Mouse (Mus musculus): ENCODE data around the gene Prdm15. TPM values are rescaled to one million over a fixed set of nuclear protein-coding genes. Genes with fewer than 3 reads are reported as not detected.

The Prdm15 gene
- total and polyA plus RNA-seq, 3 experiments: 6.4 to 7.9 (median 7.3) TPM

DNA sequence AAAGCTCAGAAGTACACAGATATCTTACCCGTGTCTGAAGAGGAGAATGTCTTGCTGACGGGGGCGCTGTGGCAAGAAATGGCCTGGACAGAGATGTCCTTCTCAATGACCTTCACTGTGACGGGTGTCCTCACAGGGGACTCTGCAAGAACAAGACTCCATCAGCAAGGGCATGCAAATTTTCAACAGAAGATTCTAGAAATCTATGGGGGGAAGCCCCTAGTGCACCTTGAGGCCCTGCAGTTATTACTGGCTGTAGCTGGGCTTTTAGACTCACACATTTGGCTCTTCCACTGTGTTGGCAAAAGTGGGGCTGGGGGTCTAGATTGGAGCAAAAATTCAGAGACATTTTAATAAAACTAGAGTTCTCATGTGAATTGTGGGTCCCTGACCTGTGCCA, 23.5 kb upstream of the Prdm15 start:
- Histone ChIP-seq H3K4me3 (replicated peaks in 1 of 3; ENCODE audit: low read depth in 2 of 3, low read length in 2 of 3, poor library complexity in 1 of 3) (peak overlapping the region in 1 of 3 experiments; percentile 14), H3K4me1 (ENCODE audit: control insufficient read depth in 1 of 2, insufficient read depth in 2 of 2) (peaks cover 32 to 76% of the 10 kb centered on the region in 2 experiments), H3K79me2 (replicated peaks; ENCODE audit: control insufficient read depth, extremely low read depth, insufficient read depth, poor library complexity, severe bottlenecking) (no peaks in the 10 kb centered on the region), H3K4me2 (ENCODE audit: insufficient read depth, low read depth, poor library complexity, severe bottlenecking) (peak overlapping the region; percentile 89), H3K9me3 (replicated peaks; ENCODE audit: low read length) (peaks cover 4% of the 10 kb centered on the region), H3K27me3 (replicated peaks) (no peaks in the 10 kb centered on the region), H3K27ac (ENCODE audit: insufficient read depth, low read depth) (no peak overlapping the region), H3K36me3 (replicated peaks in 1 of 2; ENCODE audit: control insufficient read depth in 1 of 2, insufficient read depth in 1 of 2, low read length in 1 of 2) (peaks cover 0 to 17% of the 10 kb centered on the region in 2 experiments), H3K9ac (ENCODE audit: insufficient read depth, low read depth) (no peak overlapping the region)
- dilution Hi-C loops (cut with MboI; ENCODE audit: extremely low pct_ligation_motif_present, extremely low pct_unique_long_range_greater_than_20kb, low sequenced_read_pairs) (no loop called here), in situ Hi-C loops (cut with MboI; ENCODE audit: low pct_ligation_motif_present, low pct_unique_long_range_greater_than_20kb, low sequenced_read_pairs) (no loop called here)
- DNase-seq (ENCODE audit: extremely low read depth): peak; percentile 74
- TF ChIP-seq MXI1 (IDR thresholded peaks at IDR 0.05; ENCODE audit: low read depth, low read length): peak; percentile 71; the same call in 1 of the 2 replicates
- no peak for TF ChIP-seq PAX5 (IDR thresholded peaks at IDR 0.05; ENCODE audit: low read length)
- peak; percentile 62 for TF ChIP-seq BHLHE40 (IDR thresholded peaks at IDR 0.05; ENCODE audit: low read depth, low read length)
- TF ChIP-seq E2F4 (IDR thresholded peaks at IDR 0.05; ENCODE audit: insufficient replicate concordance, low read depth, low read length): no peak
- no peak for TF ChIP-seq NRF1 (IDR thresholded peaks at IDR 0.05; ENCODE audit: low read depth, low read length)
- TF ChIP-seq POLR2AphosphoS2 (IDR thresholded peaks at IDR 0.05; ENCODE audit: low read depth, low read length): no peak
- peak; percentile 73; the same call in 1 of the 2 replicates for TF ChIP-seq MYC (IDR thresholded peaks at IDR 0.05; ENCODE audit: low read depth, low read length)
- peak; percentile 80 for TF ChIP-seq EP300 (IDR thresholded peaks at IDR 0.05; ENCODE audit: low read length)
- no peak for TF ChIP-seq TBP (conservative IDR thresholded peaks at IDR 0.05; ENCODE audit: low read depth, low read length)
- TF ChIP-seq MAZ (IDR thresholded peaks at IDR 0.05; ENCODE audit: low read depth, low read length): peak; percentile 87
- TF ChIP-seq ZNF384 (IDR thresholded peaks at IDR 0.05; ENCODE audit: low read depth, low read length): no peak
- peak; percentile 72; the same call in 1 of the 2 replicates for TF ChIP-seq ETS1 (conservative IDR thresholded peaks at IDR 0.05; ENCODE audit: low read depth, low read length)
- no peak; the same call in 1 of the 2 replicates for TF ChIP-seq POLR2A (IDR thresholded peaks at IDR 0.05; ENCODE audit: low read depth, low read length)
- peak; percentile 86 for TF ChIP-seq IRF4 (IDR thresholded peaks at IDR 0.05; ENCODE audit: low read depth, low read length)
- peak; percentile 61; the same call in 1 of the 2 replicates for TF ChIP-seq SIN3A (IDR thresholded peaks at IDR 0.05; ENCODE audit: low read length)
- TF ChIP-seq HCFC1 (IDR thresholded peaks at IDR 0.05; ENCODE audit: low read depth, low read length): peak; percentile 40; the same call in 1 of the 2 replicates
- peak; percentile 4 for TF ChIP-seq RAD21 (IDR thresholded peaks at IDR 0.05; ENCODE audit: low read depth, low read length)
- TF ChIP-seq TCF12 (IDR thresholded peaks at IDR 0.05; ENCODE audit: low read depth, low read length): peak; percentile 70; the same call in 1 of the 2 replicates
- TF ChIP-seq MAFK (IDR thresholded peaks at IDR 0.05; ENCODE audit: insufficient replicate concordance, low read length): peak; percentile 15; the same call in 1 of the 2 replicates
- TF ChIP-seq MEF2A (IDR thresholded peaks at IDR 0.05; ENCODE audit: borderline replicate concordance, low read depth, low read length): peak; percentile 81
- no peak for TF ChIP-seq JUN (IDR thresholded peaks at IDR 0.05; ENCODE audit: insufficient read depth, low read depth, low read length)
- no peak for TF ChIP-seq USF1 (IDR thresholded peaks at IDR 0.05; ENCODE audit: low read depth, low read length)
- TF ChIP-seq SMC3 (IDR thresholded peaks at IDR 0.05; ENCODE audit: low read depth, low read length): peak; percentile 26; the same call in 1 of the 2 replicates
- no peak for TF ChIP-seq ZMIZ1 (IDR thresholded peaks at IDR 0.05; ENCODE audit: low read depth, low read length)
- TF ChIP-seq KAT2A (IDR thresholded peaks at IDR 0.05; ENCODE audit: insufficient replicate concordance, low read length): 0 out of 2 replicates have a peak, but pooled peaks have one; percentile 36
- TF ChIP-seq NELFE (IDR thresholded peaks at IDR 0.05; ENCODE audit: low read depth, low read length): peak; percentile 25; the same call in 1 of the 2 replicates
- peak; percentile 75; the same call in 1 of the 2 replicates for TF ChIP-seq RCOR1 (conservative IDR thresholded peaks at IDR 0.05; ENCODE audit: low read depth, low read length)
- no peak for TF ChIP-seq GABPA (IDR thresholded peaks at IDR 0.05; ENCODE audit: insufficient replicate concordance, low read depth, low read length)
- TF ChIP-seq JUND (conservative IDR thresholded peaks at IDR 0.05; ENCODE audit: low read depth, low read length): peak; percentile 51; the same call in 1 of the 2 replicates
- TF ChIP-seq ELF1 (IDR thresholded peaks at IDR 0.05; ENCODE audit: low read depth, low read length): peak; percentile 36; the same call in 1 of the 2 replicates
- TF ChIP-seq CHD2 (IDR thresholded peaks at IDR 0.05; ENCODE audit: low read length): 0 out of 2 replicates have a peak, but pooled peaks have one; percentile 65
- peak in 1 of 2 experiments; percentile 46; a peak in 2 of 4 replicates for TF ChIP-seq CTCF (conservative IDR thresholded peaks at IDR 0.05 in 1 of 2, IDR thresholded peaks at IDR 0.05 in 1 of 2; ENCODE audit: low read depth in 2 of 2, low read length in 2 of 2)
- no peak for TF ChIP-seq ZKSCAN1 (IDR thresholded peaks at IDR 0.05; ENCODE audit: borderline replicate concordance, low read depth, low read length)
- no peak for TF ChIP-seq USF2 (conservative IDR thresholded peaks at IDR 0.05; ENCODE audit: low read depth, low read length)
- peak; percentile 57 for TF ChIP-seq MAX (IDR thresholded peaks at IDR 0.05; ENCODE audit: low read length)
- TF ChIP-seq UBTF (IDR thresholded peaks at IDR 0.05; ENCODE audit: low read depth, low read length): no peak
- TF ChIP-seq ZC3H11A (IDR thresholded peaks at IDR 0.05; ENCODE audit: low read depth, low read length): no peak
- peak; percentile 95 for TF ChIP-seq CHD1 (IDR thresholded peaks at IDR 0.05; ENCODE audit: low read depth, low read length)

Data from CH12.LX (cell line).